Mouse (Mus musculus) embryonic facial prominence, embryonic 11.5 days (tissue): ENCODE results near the gene Ccdc106. TPM values are rescaled to one million over a fixed set of nuclear protein-coding genes. Genes with fewer than 3 reads are reported as not detected.

Experiments
- ATAC-seq: fragments of 200-750 bp; cut with Nextera tagmentation; replicated peaks from 2 replicates; pipeline ENCODE4 v1.8.0; 2017; ENCODE audit warnings: low read depth; ENCODE audit not compliant: insufficient number of reproducible peaks, low FRiP score, low TSS enrichment
- DNase-seq: peaks from one replicate; pipeline ENCODE4 v3.0.0-alpha.2; 2015; ENCODE audit warnings: low spot score
- H3K27ac ChIP-seq: fragments of 300-500 bp; sonication (generic); replicated peaks from 2 replicates; pipeline ENCODE4 v1.5.1; 2014; ENCODE audit warnings: mild to moderate bottlenecking, low read depth, low read length, control low read depth
- H3K27me3 ChIP-seq: fragments of 300-500 bp; sonication (generic); 2 replicates; pipeline ENCODE4 v1.6.1; 2014; ENCODE audit warnings: mild to moderate bottlenecking, low read length, moderate library complexity, mixed read lengths; ENCODE audit not compliant: control insufficient read depth, insufficient read depth
- H3K36me3 ChIP-seq: fragments of 300-500 bp; sonication (generic); replicated peaks from 2 replicates; pipeline ENCODE4 v1.6.1; 2014; ENCODE audit warnings: low read depth, mild to moderate bottlenecking, low read length, moderate library complexity, mixed read lengths; ENCODE audit not compliant: control insufficient read depth, insufficient read depth
- H3K4me1 ChIP-seq: fragments of 300-500 bp; sonication (generic); 2 replicates; pipeline ENCODE4 v1.6.1; 2014; ENCODE audit warnings: low read length, mixed read lengths; ENCODE audit not compliant: control insufficient read depth, insufficient read depth
- H3K4me2 ChIP-seq: fragments of 300-500 bp; sonication (generic); 2 replicates; pipeline ENCODE4 v1.6.1; 2014; ENCODE audit warnings: low read depth, mild to moderate bottlenecking, control low read depth, low read length, moderate library complexity
- H3K4me3 ChIP-seq: fragments of 300-500 bp; sonication (generic); 2 replicates; pipeline ENCODE4 v1.5.1; 2014; ENCODE audit warnings: low read depth, low read length, control low read depth
- H3K9ac ChIP-seq: fragments of 300-500 bp; sonication (generic); replicated peaks from 2 replicates; pipeline ENCODE4 v1.6.1; 2014; ENCODE audit warnings: mild to moderate bottlenecking, control low read depth, low read length
- H3K9me3 ChIP-seq: fragments of 300-500 bp; sonication (generic); replicated peaks from 2 replicates; pipeline ENCODE4 v1.6.1; 2016; ENCODE audit warnings: mild to moderate bottlenecking, low read length, inconsistent platforms, mixed read lengths; ENCODE audit not compliant: control insufficient read depth
- WGBS: fragments of 180-500 bp; shearing (Covaris S2); extraction: QIAGEN DNeasy Blood & Tissue Kit; methylation state at CpG from one replicate; pipeline ENCODE4 v1.1.7; 2014; 5-methylcytosine and 5-hydroxymethylcytosine counted together
- polyA plus RNA-seq: library from polyadenylated mRNA; unstranded; fragments of >200 nt; fragmentation: Nextera tagmentation; extraction: Ambion mirVana; gene quantifications from 2 replicates; pipeline ENCODE4 v1.2.1, GENCODE M21; 2014

Ccdc106 gene
- polyA plus RNA-seq, 1 experiment from 2014 or later: 15.1 TPM

- H3K9me3 ChIP-seq: no peaks in the 10 kb centered on the region
- 92% methylated on average over 15 of the region's 15 CpGs for WGBS
- no peak overlapping the region for H3K4me2 ChIP-seq
- DNase-seq (no peak), ATAC-seq (no peak)
- no peak overlapping the region for H3K27ac ChIP-seq
- no peak overlapping the region for H3K4me3 ChIP-seq
- H3K4me1 ChIP-seq: no peaks in the 10 kb centered on the region
- H3K36me3 ChIP-seq: peaks cover 9% of the 10 kb centered on the region; the same call in 1 of the 2 replicates
- H3K9ac ChIP-seq: no peak overlapping the region
- H3K27me3 ChIP-seq: no peaks in the 10 kb centered on the region
These were observed 70.8 kb downstream of the Ccdc106 start for GRCm38 (mm10) chr7:5091008-5091728.

DNA sequence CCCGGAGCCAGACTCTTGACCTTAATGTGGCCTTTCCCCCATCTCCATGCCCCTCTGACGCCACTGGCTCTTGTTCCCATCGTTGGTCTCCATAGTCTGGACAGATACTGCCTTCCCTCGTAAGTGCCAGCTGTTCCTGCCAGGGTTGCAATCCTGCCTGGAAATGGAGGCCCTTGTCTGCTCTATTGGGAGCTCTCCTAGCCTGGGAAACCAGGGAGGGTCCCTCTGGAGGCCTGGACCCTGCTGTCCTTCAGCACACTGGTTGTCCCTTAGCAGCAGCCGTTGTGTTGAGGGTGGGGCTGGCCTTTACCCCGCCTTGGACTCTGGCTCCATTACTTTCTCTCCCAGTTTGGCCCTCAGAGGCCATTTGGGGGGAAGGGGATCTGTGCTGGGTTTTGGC, 72.0 kb downstream of the Ccdc106 start:
- Histone ChIP-seq H3K27ac (no peak overlapping the region), H3K9ac (no peak overlapping the region), H3K9me3 (no peaks in the 10 kb centered on the region), H3K4me1 (no peaks in the 10 kb centered on the region), H3K4me3 (no peak overlapping the region), H3K4me2 (no peak overlapping the region), H3K36me3 (peaks cover 9% of the 10 kb centered on the region; the same call in 1 of the 2 replicates), H3K27me3 (no peaks in the 10 kb centered on the region)
- ATAC-seq (no peak), DNase-seq (no peak)
- 80% methylated on average over 6 of the region's 6 CpGs for WGBS

DNA sequence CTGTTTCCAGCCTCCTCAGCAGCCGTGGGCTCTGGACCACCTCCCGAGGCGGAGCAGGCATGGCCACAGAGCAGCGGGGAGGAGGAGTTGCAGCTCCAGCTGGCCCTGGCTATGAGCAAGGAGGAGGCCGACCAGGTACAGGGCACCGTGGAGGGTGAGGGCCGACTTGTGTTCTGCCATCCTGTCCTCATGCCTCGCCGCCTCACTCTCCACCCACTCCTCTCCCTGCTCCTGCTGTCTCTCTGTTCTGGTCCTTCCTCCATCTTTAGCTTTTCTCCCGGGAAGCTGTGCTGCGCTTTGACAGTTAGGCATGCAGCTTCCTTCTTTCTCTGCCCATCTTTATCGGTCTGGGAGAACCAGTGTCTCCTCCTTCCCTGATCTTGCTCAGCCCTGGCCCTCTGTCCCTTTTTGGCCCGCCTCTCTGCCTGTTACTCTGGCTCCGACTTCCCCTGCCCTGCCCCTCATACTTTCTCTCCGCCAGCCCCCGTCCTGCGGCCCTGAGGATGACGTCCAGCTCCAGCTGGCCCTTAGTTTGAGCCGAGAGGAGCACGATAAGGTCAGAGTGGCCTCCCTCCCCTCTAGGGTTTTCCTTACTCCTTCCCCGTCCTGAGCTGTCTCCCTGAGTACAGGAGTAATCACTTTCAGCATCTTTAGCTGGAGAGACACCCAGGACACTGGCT, 72.6 kb downstream of the Ccdc106 start:
- Histone ChIP-seq H3K9ac (no peak overlapping the region), H3K4me1 (no peaks in the 10 kb centered on the region), H3K27me3 (no peaks in the 10 kb centered on the region), H3K36me3 (peaks cover 9% of the 10 kb centered on the region; the same call in 1 of the 2 replicates), H3K9me3 (no peaks in the 10 kb centered on the region), H3K4me2 (no peak overlapping the region), H3K4me3 (no peak overlapping the region), H3K27ac (no peak overlapping the region)
- ATAC-seq: no peak
- DNase-seq: no peak
- WGBS: 86% methylated on average over 21 of the region's 21 CpGs

GRCm38 (mm10) chr7:5098769-5099168, 78.4 kb downstream of the Ccdc106 start:
- 92% methylated on average over 5 of the region's 5 CpGs for WGBS
- DNase-seq (no peak), ATAC-seq (no peak)
- no peak overlapping the region for H3K27ac ChIP-seq
- H3K36me3 ChIP-seq: peaks cover 3% of the 10 kb centered on the region; the same call in 1 of the 2 replicates
- no peak overlapping the region for H3K4me3 ChIP-seq
- no peaks in the 10 kb centered on the region for H3K9me3 ChIP-seq
- no peak overlapping the region for H3K9ac ChIP-seq
- H3K4me2 ChIP-seq: no peak overlapping the region
- no peaks in the 10 kb centered on the region for H3K4me1 ChIP-seq
- no peaks in the 10 kb centered on the region for H3K27me3 ChIP-seq

DNA sequence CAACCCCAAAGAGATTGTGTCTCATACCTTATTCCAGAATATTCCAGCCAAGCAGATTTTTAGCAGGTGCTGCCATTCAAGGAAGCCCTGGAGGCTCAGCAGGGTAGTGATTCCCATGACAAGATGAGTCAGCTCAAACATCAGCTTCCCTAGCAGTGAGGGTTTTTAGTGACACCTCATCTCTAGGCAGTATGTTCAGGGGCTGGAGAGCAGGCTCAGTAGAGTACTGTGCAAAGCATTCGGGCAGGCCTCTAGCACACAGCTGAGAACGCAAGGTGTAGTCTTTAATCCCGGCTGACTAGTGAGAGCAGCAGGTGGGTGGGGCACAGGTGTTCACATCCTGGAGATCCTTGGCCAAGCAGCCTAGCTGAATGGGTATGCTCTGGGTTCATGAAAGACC, 79.4 kb downstream of the Ccdc106 start:
- H3K36me3 ChIP-seq: peaks cover 3% of the 10 kb centered on the region; the same call in 1 of the 2 replicates
- DNase-seq: no peak
- no peaks in the 10 kb centered on the region for H3K9me3 ChIP-seq
- no peaks in the 10 kb centered on the region for H3K27me3 ChIP-seq
- no peak overlapping the region for H3K4me2 ChIP-seq
- no peak overlapping the region for H3K9ac ChIP-seq
- 84% methylated on average over 3 of the region's 3 CpGs for WGBS
- no peak overlapping the region for H3K27ac ChIP-seq
- H3K4me3 ChIP-seq: no peak overlapping the region
- 0 out of 2 replicates have a peak, but pooled peaks have one; percentile 46 for ATAC-seq
- H3K4me1 ChIP-seq: no peaks in the 10 kb centered on the region

- WGBS: 85% methylated on average over 10 of the region's 10 CpGs
- no peaks in the 10 kb centered on the region; the same call in 1 of the 2 replicates for H3K36me3 ChIP-seq
- H3K9me3 ChIP-seq: no peaks in the 10 kb centered on the region
- no peak overlapping the region for H3K4me2 ChIP-seq
- no peak overlapping the region for H3K4me3 ChIP-seq
- no peak overlapping the region for H3K9ac ChIP-seq
- H3K27ac ChIP-seq: no peak overlapping the region
- DNase-seq (no peak), ATAC-seq (no peak)
- no peaks in the 10 kb centered on the region for H3K27me3 ChIP-seq
- no peaks in the 10 kb centered on the region for H3K4me1 ChIP-seq
These were observed 80.8 kb downstream of the Ccdc106 start for GRCm38 (mm10) chr7:5101066-5101663.

DNA sequence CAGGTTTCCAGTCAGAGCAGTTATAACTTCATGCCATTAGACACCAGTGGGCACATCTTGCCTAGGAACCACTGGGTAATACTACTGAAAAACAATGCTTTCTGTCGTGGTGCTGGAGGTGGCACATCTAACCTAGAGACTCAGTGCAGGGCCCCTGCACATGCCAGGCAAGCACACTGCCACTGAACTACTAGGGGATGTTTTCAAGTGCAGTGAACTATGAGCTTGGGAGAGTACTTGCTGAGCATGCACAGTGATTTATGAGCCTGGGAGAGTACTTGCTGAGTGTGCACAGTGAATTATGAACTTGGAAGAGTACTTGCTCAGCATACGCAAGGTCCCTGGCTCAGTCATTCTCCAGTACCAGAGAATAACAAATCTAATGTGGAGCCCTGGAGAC, 82.2 kb downstream of the Ccdc106 start:
- H3K9ac ChIP-seq: no peak overlapping the region
- H3K4me1 ChIP-seq: no peaks in the 10 kb centered on the region
- no peak overlapping the region for H3K4me2 ChIP-seq
- H3K27me3 ChIP-seq: no peaks in the 10 kb centered on the region
- 83% methylated on average over 2 of the region's 2 CpGs for WGBS
- DNase-seq (no peak), ATAC-seq (no peak)
- H3K4me3 ChIP-seq: no peak overlapping the region
- no peaks in the 10 kb centered on the region for H3K9me3 ChIP-seq
- no peak overlapping the region for H3K27ac ChIP-seq
- H3K36me3 ChIP-seq: no peaks in the 10 kb centered on the region; the same call in 1 of the 2 replicates

GRCm38 (mm10) chr7:5108272-5108671, 87.9 kb downstream of the Ccdc106 start:
- Histone ChIP-seq H3K4me1 (no peaks in the 10 kb centered on the region), H3K4me3 (no peak overlapping the region), H3K27me3 (no peaks in the 10 kb centered on the region), H3K9me3 (no peaks in the 10 kb centered on the region), H3K4me2 (no peak overlapping the region), H3K36me3 (no peaks in the 10 kb centered on the region), H3K27ac (no peak overlapping the region), H3K9ac (no peak overlapping the region)
- WGBS: 79% methylated on average over 4 of the region's 4 CpGs
- ATAC-seq: no peak
- DNase-seq: no peak
